Mouse (Mus musculus) C2C12 (cell line): Measurements from ENCODE around the gene Naxe.

Experiments
- CEBPB ChIP-seq: IDR thresholded peaks from one replicate; pipeline ENCODE4 v1.6.1; 2011; ENCODE audit warnings: low read depth, mild to moderate bottlenecking, control low read depth, moderate library complexity
- CTCF ChIP-seq: IDR thresholded peaks from one replicate; pipeline ENCODE4 v1.5.1; 2011; ENCODE audit not compliant: control insufficient read depth, insufficient read depth, insufficient read length
- MAX ChIP-seq: IDR thresholded peaks from one replicate; pipeline ENCODE4 v1.6.1; 2011; ENCODE audit warnings: mild to moderate bottlenecking, control low read depth
- MYOD1 ChIP-seq: IDR thresholded peaks from one replicate; pipeline ENCODE4 v1.6.1; 2011; ENCODE audit warnings: low read depth; ENCODE audit not compliant: control insufficient read depth, insufficient read length
- MYOG ChIP-seq: IDR thresholded peaks from one replicate; pipeline ENCODE4 v1.6.1; 2011; ENCODE audit not compliant: control insufficient read depth, insufficient read length; ENCODE audit errors: extremely low read depth
- USF1 ChIP-seq: IDR thresholded peaks from one replicate; pipeline ENCODE4 v1.6.1; 2011; ENCODE audit warnings: low read depth, mild to moderate bottlenecking, control low read depth, moderate library complexity

- TF ChIP-seq MYOG (no peak), CTCF (no peak), MAX (no peak), USF1 (no peak), MYOD1 (no peak), CEBPB (no peak)
These were observed 39.4 kb upstream of the Naxe start for GRCm38 (mm10) chr3:88097666-88098065.
